In the genomic region with DNA sequence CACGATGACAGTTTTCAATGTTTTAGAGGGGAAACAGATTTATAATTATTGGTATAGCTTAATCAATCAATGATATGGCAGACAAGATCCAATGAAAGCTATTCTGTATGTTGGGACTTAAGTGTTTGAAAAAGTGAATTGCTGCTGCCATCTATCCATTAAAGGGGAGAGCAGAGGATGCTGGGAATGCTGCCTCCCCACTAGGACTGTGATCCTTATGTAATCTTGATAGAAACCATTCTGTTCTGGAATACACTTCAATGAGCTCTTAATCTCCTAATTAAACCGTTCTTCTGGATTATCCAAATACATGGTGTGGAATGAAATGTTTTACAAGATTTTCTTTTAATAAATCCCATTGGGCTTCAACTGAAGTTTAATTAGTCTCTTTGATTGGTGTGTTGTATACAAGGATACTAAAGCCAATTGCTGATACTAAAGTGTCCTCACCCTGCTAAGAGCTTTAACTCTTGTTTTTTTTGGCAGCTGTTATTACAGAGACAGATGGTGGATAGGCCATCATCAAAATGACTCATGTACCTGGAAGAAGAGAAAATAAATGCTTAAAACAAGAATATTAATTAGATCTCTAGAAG, we compare ENCODE assay signal across 26 mouse cellular contexts. TPM values are rescaled to one million over a fixed set of nuclear protein-coding genes. Genes with fewer than 3 reads are reported as not detected.
A peak's percentile ranks its signal among the peaks of the same experiment; 100 is the strongest.
DNase-seq lines count a peak whose midpoint lies in the region; ATAC-seq lines count a peak whose summit lies in the region.
"Had no signal": no experiment of that assay in that cellular context is flagged by ENCODE, and none has a peak within 500 bp of the region (broad histone marks: within the 10 kb centered on the region; RNA-seq: fewer than 3 reads in every experiment).

No protein-coding gene starts in this region.

- H3K4me1 ChIP-seq in forebrain, embryonic 15.5 days, result no peaks in the 10 kb centered on the region
- H3K4me1 ChIP-seq in forebrain, embryonic 11.5 days (replicated peaks; ENCODE audit: control insufficient read depth, insufficient read depth, low read length), result no peaks in the 10 kb centered on the region
- no peaks in the 10 kb centered on the region for H3K4me1 ChIP-seq in midbrain, embryonic 14.5 days (ENCODE audit: control insufficient read depth, insufficient read depth, low read length)
- no peaks in the 10 kb centered on the region for H3K4me1 ChIP-seq in midbrain, embryonic 13.5 days (replicated peaks)
- H3K4me1 ChIP-seq: embryonic facial prominence, embryonic 12.5 days; heart, embryonic 15.5 days; hindbrain, embryonic 15.5 days; limb, embryonic 10.5 days had no signal

- no peaks in the 10 kb centered on the region for H3K36me3 ChIP-seq in forebrain, embryonic 15.5 days
- no peaks in the 10 kb centered on the region for H3K36me3 ChIP-seq in forebrain, embryonic 11.5 days (ENCODE audit: control insufficient read depth, insufficient read depth, low read length)
- H3K36me3 ChIP-seq in midbrain, embryonic 14.5 days (ENCODE audit: control insufficient read depth, insufficient read depth, low read length), result no peaks in the 10 kb centered on the region
- H3K36me3 ChIP-seq in midbrain, embryonic 13.5 days, result no peaks in the 10 kb centered on the region
- H3K36me3 ChIP-seq: embryonic facial prominence, embryonic 12.5 days; heart, embryonic 15.5 days; hindbrain, embryonic 15.5 days; limb, embryonic 10.5 days had no signal

- no peak overlapping the region for H3K4me3 ChIP-seq in forebrain, embryonic 15.5 days
- no peak overlapping the region for H3K4me3 ChIP-seq in forebrain, embryonic 11.5 days (ENCODE audit: low read depth, low read length)
- H3K4me3 ChIP-seq in midbrain, embryonic 14.5 days (replicated peaks; ENCODE audit: low read depth, low read length), result no peak overlapping the region
- H3K4me3 ChIP-seq in midbrain, embryonic 13.5 days (replicated peaks), result no peak overlapping the region
- H3K4me3 ChIP-seq: embryonic facial prominence, embryonic 12.5 days; heart, embryonic 15.5 days; hindbrain, embryonic 15.5 days; layer of hippocampus, adult 2 months; limb, embryonic 10.5 days; myocyte had no signal

- no peak for DNase-seq in cerebellum, postnatal 4 days (ENCODE audit: low spot score in 2 of 2)
- no peak for DNase-seq in forebrain, embryonic 11.5 days (ENCODE audit: low spot score)
- DNase-seq in midbrain, embryonic 14.5 days, result peak; percentile 30
- no peak for DNase-seq in natural killer cell, adult 2 months (ENCODE audit: low spot score in 2 of 2)
- DNase-seq: adrenal gland, adult 8-10 months; gastrocnemius, postnatal 36 days; heart, postnatal 36 days; kidney, adult 9 months; kidney, postnatal 14 days; liver; liver, postnatal 0 days; thymus, adult 18-20 months; thymus, postnatal 36 days had no signal

- H3K27me3 ChIP-seq in forebrain, embryonic 15.5 days, result no peaks in the 10 kb centered on the region
- no peaks in the 10 kb centered on the region for H3K27me3 ChIP-seq in forebrain, embryonic 11.5 days (ENCODE audit: control insufficient read depth, insufficient read depth, low read length)
- H3K27me3 ChIP-seq in midbrain, embryonic 14.5 days (ENCODE audit: control insufficient read depth, insufficient read depth, low read length), result no peaks in the 10 kb centered on the region
- H3K27me3 ChIP-seq in midbrain, embryonic 13.5 days, result no peaks in the 10 kb centered on the region
- H3K27me3 ChIP-seq: embryonic facial prominence, embryonic 12.5 days; heart, embryonic 15.5 days; hindbrain, embryonic 15.5 days had no signal

- WGBS in forebrain, embryonic 15.5 days, result 54% methylated on average over 2 of the region's 2 CpGs
- 68% methylated on average over 2 of the region's 2 CpGs for WGBS in forebrain, embryonic 11.5 days
- WGBS in midbrain, embryonic 14.5 days, result 72% methylated on average over 2 of the region's 2 CpGs
- WGBS in midbrain, embryonic 13.5 days, result 69% methylated on average over 2 of the region's 2 CpGs

- no peak overlapping the region for H3K9ac ChIP-seq in forebrain, embryonic 15.5 days (replicated peaks)
- no peak overlapping the region for H3K9ac ChIP-seq in forebrain, embryonic 11.5 days (ENCODE audit: low read length)
- H3K9ac ChIP-seq in midbrain, embryonic 14.5 days (replicated peaks; ENCODE audit: low read length), result no peak overlapping the region
- no peak overlapping the region for H3K9ac ChIP-seq in midbrain, embryonic 13.5 days (replicated peaks)
- H3K9ac ChIP-seq: embryonic facial prominence, embryonic 12.5 days; heart, embryonic 15.5 days; hindbrain, embryonic 15.5 days; liver, postnatal 0 days had no signal

- no peak overlapping the region for H3K4me2 ChIP-seq in forebrain, embryonic 15.5 days (replicated peaks)
- H3K4me2 ChIP-seq in forebrain, embryonic 11.5 days (ENCODE audit: low read depth, low read length, severe bottlenecking), result no peak overlapping the region
- no peak overlapping the region for H3K4me2 ChIP-seq in midbrain, embryonic 14.5 days (ENCODE audit: low read length)
- H3K4me2 ChIP-seq in midbrain, embryonic 13.5 days (replicated peaks), result no peak overlapping the region
- H3K4me2 ChIP-seq: embryonic facial prominence, embryonic 12.5 days; heart, embryonic 15.5 days; hindbrain, embryonic 15.5 days had no signal

- peak; percentile 91 for ATAC-seq in cerebellum, adult (ENCODE audit: insufficient number of reproducible peaks, low FRiP score, low TSS enrichment)
- ATAC-seq in forebrain, embryonic 15.5 days (replicated peaks), result 0 out of 2 replicates have a peak, but pooled peaks have one; percentile 51
- no peak for ATAC-seq in forebrain, embryonic 11.5 days (replicated peaks; ENCODE audit: low FRiP score)
- no peak for ATAC-seq in midbrain, embryonic 14.5 days (ENCODE audit: low FRiP score, low TSS enrichment)
- ATAC-seq in midbrain, embryonic 13.5 days, result no peak
- ATAC-seq: activated CD4-positive, CD25-positive, alpha-beta regulatory T cell, adult 4 months; intestine, embryonic 16.5 days; liver, postnatal 0 days; lung, postnatal 0 days had no signal

- H3K27ac ChIP-seq in forebrain, embryonic 15.5 days (replicated peaks), result no peak overlapping the region
- H3K27ac ChIP-seq in forebrain, embryonic 11.5 days (ENCODE audit: low read depth, low read length), result no peak overlapping the region
- H3K27ac ChIP-seq in midbrain, embryonic 14.5 days (replicated peaks; ENCODE audit: low read depth, low read length), result no peak overlapping the region
- H3K27ac ChIP-seq in midbrain, embryonic 13.5 days, result no peak overlapping the region
- H3K27ac ChIP-seq: embryonic facial prominence, embryonic 12.5 days; heart, embryonic 15.5 days; hindbrain, embryonic 15.5 days; layer of hippocampus, adult 2 months; limb, embryonic 10.5 days; macrophage had no signal

- H3K9me3 ChIP-seq in forebrain, embryonic 15.5 days, result no peaks in the 10 kb centered on the region
- H3K9me3 ChIP-seq in forebrain, embryonic 11.5 days (ENCODE audit: control insufficient read depth, low read length), result no peaks in the 10 kb centered on the region
- H3K9me3 ChIP-seq in midbrain, embryonic 14.5 days (ENCODE audit: control insufficient read depth, low read length), result no peaks in the 10 kb centered on the region
- H3K9me3 ChIP-seq in midbrain, embryonic 13.5 days, result no peaks in the 10 kb centered on the region
- H3K9me3 ChIP-seq: embryonic facial prominence, embryonic 12.5 days; heart, embryonic 15.5 days; hindbrain, embryonic 15.5 days; limb, embryonic 10.5 days had no signal

RNA-seq across cellular contexts. Expression of a gene that starts 30.8 kb away (rescaled TPM):
- 33.6 and 35.6 TPM in 2 replicates for polyA plus RNA-seq in forebrain, embryonic 15.5 days (2015; fragmentation: Nextera tagmentation; extraction: Ambion mirVana)
- polyA plus RNA-seq in forebrain, embryonic 11.5 days (2014; fragmentation: Nextera tagmentation; extraction: Ambion mirVana), result 49.5 and 51.4 TPM in 2 replicates
- polyA plus RNA-seq in midbrain, embryonic 14.5 days (2014; fragmentation: Nextera tagmentation; extraction: Ambion mirVana), result 29.0 and 38.7 TPM in 2 replicates
- polyA plus RNA-seq in midbrain, embryonic 13.5 days (2015; fragmentation: Nextera tagmentation; extraction: Ambion mirVana), result 27.5 and 37.5 TPM in 2 replicates
- polyA plus RNA-seq: activated CD4-positive, CD25-positive, alpha-beta regulatory T cell, adult 4 months; macrophage had no signal

Comparison
In these comparisons a context has a peak if more than half of its experiments do, and no peak if none do; other contexts are left out.
1. ATAC-seq: peak in cerebellum, adult (single experiment) and forebrain, embryonic 15.5 days (single experiment); none in forebrain, embryonic 11.5 days (single experiment), midbrain, embryonic 14.5 days (single experiment) and midbrain, embryonic 13.5 days (single experiment).